Mouse (Mus musculus): ENCODE measurements around the gene Rnase2b.

DNA sequence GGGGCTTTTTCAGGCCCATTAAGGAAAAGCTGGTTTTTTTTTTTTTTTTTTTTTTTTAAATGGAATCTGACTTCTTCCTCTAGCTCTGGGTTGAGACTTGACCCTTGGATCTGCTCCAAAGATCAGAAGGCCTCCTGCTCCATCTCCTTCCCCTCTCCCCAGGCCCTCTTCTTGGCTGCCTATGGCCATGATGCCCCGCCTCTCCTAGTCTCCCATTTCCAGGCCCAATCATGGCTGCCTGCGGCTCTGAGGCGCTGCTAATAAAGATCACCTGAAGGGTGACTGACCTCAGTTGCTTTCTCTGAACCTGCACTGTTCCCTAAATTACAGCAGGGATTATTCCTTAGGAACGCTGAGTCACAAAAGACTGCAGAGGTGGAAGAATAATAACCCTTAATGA, 11.8 kb downstream of the Rnase2b start:
- TF ChIP-seq CTCF (IDR thresholded peaks at IDR 0.05; ENCODE audit: extremely low read depth, insufficient read length, insufficient replicate concordance, low read depth, low read length) (no peak), POLR2A (IDR thresholded peaks at IDR 0.05; ENCODE audit: low read depth, low read length) (no peak)
